In the genomic region with DNA sequence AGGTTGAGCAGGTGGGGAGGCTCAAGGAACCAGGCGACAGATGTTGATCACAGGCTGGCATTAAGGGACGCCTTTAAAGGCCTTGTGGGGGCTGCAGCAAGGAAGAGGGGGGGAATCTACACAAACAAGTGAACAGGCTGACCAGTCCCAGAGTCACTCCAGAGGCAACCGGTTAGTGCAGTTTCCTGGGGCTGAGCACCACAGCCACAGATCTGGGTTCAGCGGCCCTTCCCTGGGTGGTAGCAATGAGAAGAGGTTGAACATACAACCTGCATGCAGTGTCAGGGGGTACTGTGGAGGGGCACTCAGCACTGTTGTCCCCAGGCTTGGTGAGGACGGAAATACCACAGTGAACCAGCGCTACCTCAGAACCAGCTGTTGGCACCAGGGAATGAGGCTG, we compare ENCODE assay signal across 18 mouse cellular contexts. TPM values are rescaled to one million over a fixed set of nuclear protein-coding genes. Genes with fewer than 3 reads are reported as not detected.
"Had no signal": no experiment of that assay in that cellular context is flagged by ENCODE, and none has a peak within 500 bp of the region (broad histone marks: within the 10 kb centered on the region; RNA-seq: fewer than 3 reads in every experiment).

No protein-coding gene starts in this region.

- ATAC-seq: lung, postnatal 0 days; midbrain, embryonic 13.5 days had no signal

- DNase-seq: kidney, adult 18-20 months; kidney, postnatal 10 days; lung, adult 2 months; lung, postnatal 36 days; spleen, adult 18-20 months; thymus, adult 18-20 months; thymus, postnatal 14 days had no signal

- H3K9ac ChIP-seq: limb, embryonic 15.5 days; midbrain, embryonic 13.5 days; neural tube, embryonic 15.5 days had no signal

- H3K27ac ChIP-seq: left cerebral cortex, adult 2 months; limb, embryonic 15.5 days; midbrain, embryonic 13.5 days; neural tube, embryonic 15.5 days had no signal

- H3K27me3 ChIP-seq: midbrain, embryonic 13.5 days; neural tube, embryonic 15.5 days had no signal

- H3K4me3 ChIP-seq: left cerebral cortex, adult 2 months; limb, embryonic 15.5 days; midbrain, embryonic 13.5 days; neural tube, embryonic 15.5 days had no signal

- H3K9me3 ChIP-seq: limb, embryonic 15.5 days; midbrain, embryonic 13.5 days; neural tube, embryonic 15.5 days had no signal

- H3K4me2 ChIP-seq: limb, embryonic 15.5 days; midbrain, embryonic 13.5 days; neural tube, embryonic 15.5 days had no signal

RNA-seq across cellular contexts. Expression of a gene that starts 7.0 kb away (rescaled TPM):
- total RNA-seq: layer of hippocampus, postnatal 25 days; left cerebral cortex, postnatal 14 days; megakaryocyte progenitor cell, adult 5-6 weeks had no signal
- polyA plus RNA-seq: limb, embryonic 11.5 days; limb, embryonic 15.5 days; lung, postnatal 0 days; midbrain, embryonic 13.5 days; midbrain, postnatal 0 days; neural tube, embryonic 11.5 days had no signal

RNA-seq across cellular contexts. Expression of a gene that starts 28.9 kb away (rescaled TPM):
- total RNA-seq: layer of hippocampus, postnatal 25 days; left cerebral cortex, adult 2 months; megakaryocyte progenitor cell, adult 5-6 weeks; midbrain, postnatal 0 days had no signal
- polyA plus RNA-seq: limb, embryonic 15.5 days had no signal
